Mouse (Mus musculus) neural tube, embryonic 14.5 days (tissue): ENCODE measurements around the gene Ddx31. TPM values are rescaled to one million over a fixed set of nuclear protein-coding genes. Genes with fewer than 3 reads are reported as not detected.

ENCODE experiments used
- polyA plus RNA-seq: library from polyadenylated mRNA; unstranded; fragments of >200 nt; fragmentation: Nextera tagmentation; extraction: Ambion mirVana; gene quantifications from 2 replicates; pipeline ENCODE4 v1.2.1, GENCODE M21; 2014

The Ddx31 gene
- polyA plus RNA-seq, 1 experiment from 2014 or later = 11.5 TPM

Other genes with a start within 250 kb of the Ddx31 start
- gene Gfi1b, start 218.4 kb upstream of the Ddx31 start, polyA plus RNA-seq = 0.15 TPM in 1 of 2 replicates, not detected in the other
- 32.2 and 36.0 TPM in 2 replicates for gene Tsc1, start 199.2 kb upstream of the Ddx31 start, polyA plus RNA-seq
- gene Spaca9, start 140.7 kb upstream of the Ddx31 start, polyA plus RNA-seq = 1.6 TPM in 2 replicates
- gene Ak8, start 140.2 kb upstream of the Ddx31 start, polyA plus RNA-seq = 1.4 and 1.5 TPM in 2 replicates
- gene Gtf3c4, start within 50 bp of the Ddx31 start, polyA plus RNA-seq = 32.0 and 33.7 TPM in 2 replicates
- gene Barhl1, start 76.3 kb downstream of the Ddx31 start, polyA plus RNA-seq = 4.5 and 4.7 TPM in 2 replicates
- 0.20 TPM in 1 of 2 replicates, not detected in the other for gene Cfap77, start 214.7 kb downstream of the Ddx31 start, polyA plus RNA-seq
- gene Ttf1, start 219.9 kb downstream of the Ddx31 start, polyA plus RNA-seq = 7.0 and 8.0 TPM in 2 replicates